ENCODE assay signal across 8 mouse cellular contexts in the genomic region with DNA sequence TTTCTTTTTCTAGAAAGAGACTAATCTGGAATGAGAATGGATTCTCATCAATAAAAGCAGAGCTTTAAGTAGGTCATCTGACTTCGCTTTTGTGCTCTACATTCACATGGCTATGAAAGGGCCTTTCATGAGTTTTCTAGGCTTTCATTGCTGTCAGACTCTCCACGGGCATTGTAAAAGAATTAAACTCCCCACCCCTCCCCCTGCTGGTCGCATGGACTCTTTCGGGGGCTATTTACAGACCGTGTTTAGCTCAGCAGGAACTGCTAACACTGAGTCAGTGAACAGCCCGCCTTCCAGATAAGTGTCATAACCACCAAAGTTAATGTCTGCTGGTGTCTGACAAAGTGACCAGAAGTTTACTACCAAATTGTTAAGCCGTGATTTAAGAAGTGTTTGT. TPM values are rescaled to one million over a fixed set of nuclear protein-coding genes. Genes with fewer than 3 reads are reported as not detected.
A peak's percentile ranks its signal among the peaks of the same experiment; 100 is the strongest.
DNase-seq lines count a peak whose midpoint lies in the region; ATAC-seq lines count a peak whose summit lies in the region.

No protein-coding gene starts in this region.

- no peaks in the 10 kb centered on the region for H3K36me3 ChIP-seq in hindbrain, embryonic 13.5 days
- no peaks in the 10 kb centered on the region for H3K36me3 ChIP-seq in neural tube, embryonic 11.5 days (ENCODE audit: control insufficient read depth, insufficient read depth, low read length)

- H3K4me3 ChIP-seq in hindbrain, embryonic 13.5 days = no peak overlapping the region
- H3K4me3 ChIP-seq in neural tube, embryonic 11.5 days (ENCODE audit: low read depth, low read length) = no peak overlapping the region

- intact Hi-C loops in left cerebral cortex, postnatal 36 days (cut with DNase I) = loop anchor here (5.0 kb wide), 1 partner anchor 39 kb away; a partner anchor contains a TSS

- H3K4me1 ChIP-seq in hindbrain, embryonic 13.5 days (replicated peaks) = peaks cover 31% of the 10 kb centered on the region
- peaks cover 8% of the 10 kb centered on the region; the same call in 1 of the 2 replicates for H3K4me1 ChIP-seq in neural tube, embryonic 11.5 days (ENCODE audit: control insufficient read depth, insufficient read depth, low read length)

- no peaks in the 10 kb centered on the region; the same call in 1 of the 2 replicates for H3K9me3 ChIP-seq in hindbrain, embryonic 13.5 days
- 0 out of 2 replicates have a peak, but pooled peaks cover 2% of the 10 kb centered on the region for H3K9me3 ChIP-seq in neural tube, embryonic 11.5 days (ENCODE audit: control insufficient read depth, low read length)

- no peak overlapping the region for H3K9ac ChIP-seq in hindbrain, embryonic 13.5 days
- H3K9ac ChIP-seq in neural tube, embryonic 11.5 days (ENCODE audit: low read length) = no peak overlapping the region

- peak overlapping the region; percentile 78 for H3K27ac ChIP-seq in hindbrain, embryonic 13.5 days
- H3K27ac ChIP-seq in neural tube, embryonic 11.5 days (ENCODE audit: low read depth, low read length) = peak overlapping the region; percentile 63; the same call in 1 of the 2 replicates

- WGBS in hindbrain, embryonic 13.5 days = 4% methylated on average over 7 of the region's 7 CpGs
- 15% methylated on average over 7 of the region's 7 CpGs for WGBS in neural tube, embryonic 11.5 days

- peak; percentile 77 for ATAC-seq in hindbrain, embryonic 13.5 days (ENCODE audit: low FRiP score)
- peak; percentile 81 for ATAC-seq in neural tube, embryonic 11.5 days (ENCODE audit: insufficient read depth, low FRiP score, low TSS enrichment)
- no peak for ATAC-seq in erythroid progenitor cell, adult 5-6 weeks (replicated peaks; ENCODE audit: low FRiP score, poor library complexity, severe bottlenecking)

- no peak overlapping the region for H3K4me2 ChIP-seq in hindbrain, embryonic 13.5 days
- no peak overlapping the region for H3K4me2 ChIP-seq in neural tube, embryonic 11.5 days (ENCODE audit: low read depth)

- no peaks in the 10 kb centered on the region for H3K27me3 ChIP-seq in hindbrain, embryonic 13.5 days
- H3K27me3 ChIP-seq in neural tube, embryonic 11.5 days (ENCODE audit: control insufficient read depth, insufficient read depth, low read length) = no peaks in the 10 kb centered on the region

- DNase-seq in adrenal gland, postnatal 10 days = peak; percentile 29
- DNase-seq in adrenal gland, adult 18-20 months (ENCODE audit: low spot score in 2 of 2) = no peak
- peak; percentile 48 for DNase-seq in cerebellum, adult 9-10 months
- DNase-seq in frontal cortex, postnatal 25 days (ENCODE audit: low spot score in 2 of 2) = peak; percentile 23 to 39
- DNase-seq in left cerebral cortex, postnatal 36 days (ENCODE audit: low spot score in 2 of 2) = peak; percentile 34 to 38
- DNase-seq in neural tube, embryonic 11.5 days (ENCODE audit: low spot score) = peak; percentile 80

RNA-seq across cellular contexts. Expression of a gene that starts 41.5 kb away (rescaled TPM):
- 100 to 1,000 TPM in 1 of 2 experiments, 10 to 100 TPM in 1; 92.2 to 106 TPM for total RNA-seq in adrenal gland, postnatal 10 days (2021)
- 100 to 1,000 TPM; 105 to 131 TPM for total RNA-seq in adrenal gland, adult 18-20 months (2021)
- 123 and 126 TPM in 2 replicates for polyA plus RNA-seq in hindbrain, embryonic 13.5 days (2015; fragmentation: Nextera tagmentation; extraction: Ambion mirVana)
- total RNA-seq in left cerebral cortex, postnatal 36 days (2021) = 100 to 1,000 TPM; 239 to 240 TPM
- polyA plus RNA-seq in neural tube, embryonic 11.5 days (2014; fragmentation: Nextera tagmentation; extraction: Ambion mirVana) = 103 and 105 TPM in 2 replicates
- total RNA-seq in erythroid progenitor cell, adult 5-6 weeks (2015; ENCODE audit: low replicate concordance) = 81.4 and 84.7 TPM in 2 replicates
- total RNA-seq in erythroid progenitor cell, adult 5-6 weeks (2017; ENCODE audit: low replicate concordance) = 153 and 160 TPM in 2 replicates

Comparison
In these comparisons a context has a peak if more than half of its experiments do, and no peak if none do; other contexts are left out.
1. DNase-seq: peak in adrenal gland, postnatal 10 days (single experiment), cerebellum, adult 9-10 months (single experiment), frontal cortex, postnatal 25 days (2 of 2), left cerebral cortex, postnatal 36 days (2 of 2) and neural tube, embryonic 11.5 days (single experiment); none in adrenal gland, adult 18-20 months (0 of 2).